Mouse (Mus musculus) brain, embryonic 14.5 days (tissue): Measurements from ENCODE around the gene Jagn1.

Experiments used
- CTCF ChIP-seq: fragments of 200-500 bp; IDR thresholded peaks from 2 replicates; pipeline ENCODE4 v1.5.1; 2012; ENCODE audit warnings: inconsistent platforms, mild to moderate bottlenecking, moderate library complexity, borderline replicate concordance; ENCODE audit not compliant: insufficient read depth, insufficient read length; ENCODE audit errors: extremely low read depth
- POLR2A ChIP-seq: fragments of 200-500 bp; IDR thresholded peaks from 2 replicates; pipeline ENCODE4 v1.6.1; 2012; ENCODE audit warnings: mild to moderate bottlenecking, inconsistent platforms, borderline replicate concordance; ENCODE audit not compliant: poor library complexity, insufficient read depth, insufficient read length, severe bottlenecking; ENCODE audit errors: extremely low read depth

DNA sequence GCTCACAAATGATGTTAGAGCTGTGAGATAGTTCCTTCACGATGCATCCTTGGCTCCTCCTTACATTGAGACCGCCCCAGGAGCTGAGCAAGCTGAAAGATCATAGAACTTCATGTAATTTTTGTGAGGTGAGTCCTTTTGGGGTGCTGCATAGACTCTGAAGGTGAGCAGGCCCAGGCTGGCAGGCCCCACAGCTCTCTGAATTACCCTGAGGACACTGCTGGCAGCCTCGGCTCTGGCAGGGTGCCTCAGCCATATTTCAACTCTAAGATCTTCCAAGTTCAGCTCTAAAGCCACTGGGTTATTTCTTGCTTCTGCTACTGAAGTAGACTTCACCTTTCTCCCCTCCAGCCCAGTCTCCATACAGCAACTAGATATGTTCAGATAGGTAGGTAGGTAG lies 1.7 kb upstream of the Jagn1 start:
- TF ChIP-seq CTCF (no peak), POLR2A (no peak)
